Mouse (Mus musculus) intestine, embryonic 14.5 days (tissue): ENCODE data around the gene Nabp2. TPM values are rescaled to one million over a fixed set of nuclear protein-coding genes. Genes with fewer than 3 reads are reported as not detected.

Experiments used
- ATAC-seq: fragments of 200-750 bp; cut with Nextera tagmentation; replicated peaks from 2 replicates; pipeline ENCODE4 v1.8.0; 2017; ENCODE audit warnings: low read depth, moderate number of reproducible peaks, moderate TSS enrichment, moderate library complexity; ENCODE audit not compliant: low FRiP score, low TSS enrichment
- DNase-seq: peaks from one replicate; pipeline ENCODE4 v3.0.0-alpha.2; 2018; ENCODE audit warnings: low spot score
- H3K27ac ChIP-seq: fragments of 300-500 bp; sonication (generic); 2 replicates; pipeline ENCODE4 v1.5.1; 2014; ENCODE audit warnings: low read depth, mild to moderate bottlenecking, control low read depth
- H3K27me3 ChIP-seq: fragments of 300-500 bp; sonication (generic); replicated peaks from 2 replicates; pipeline ENCODE4 v1.6.1; 2014; ENCODE audit warnings: low read length, control low read depth; ENCODE audit not compliant: control insufficient read depth, insufficient read depth
- H3K36me3 ChIP-seq: fragments of 300-500 bp; sonication (generic); 2 replicates; pipeline ENCODE4 v1.6.1; 2014; ENCODE audit warnings: low read length, control low read depth; ENCODE audit not compliant: control insufficient read depth, insufficient read depth
- H3K4me1 ChIP-seq: fragments of 300-500 bp; sonication (generic); replicated peaks from 2 replicates; pipeline ENCODE4 v1.6.1; 2014; ENCODE audit warnings: low read length, control low read depth, mixed read lengths; ENCODE audit not compliant: control insufficient read depth, insufficient read depth
- H3K4me2 ChIP-seq: fragments of 300-500 bp; sonication (generic); 2 replicates; pipeline ENCODE4 v1.6.1; 2014; ENCODE audit warnings: low read length
- H3K4me3 ChIP-seq: fragments of 300-500 bp; sonication (generic); 2 replicates; pipeline ENCODE4 v1.5.1; 2014; ENCODE audit warnings: low read depth, low read length, control low read depth, mixed read lengths
- H3K9ac ChIP-seq: fragments of 300-500 bp; sonication (generic); 2 replicates; pipeline ENCODE4 v1.6.1; 2014; ENCODE audit warnings: mild to moderate bottlenecking, low read length
- H3K9me3 ChIP-seq: fragments of 300-500 bp; sonication (generic); 2 replicates; pipeline ENCODE4 v1.6.1; 2016; ENCODE audit warnings: low read length, control low read depth; ENCODE audit not compliant: control insufficient read depth
- WGBS: fragments of 180-500 bp; shearing (Covaris S2); extraction: QIAGEN DNeasy Blood & Tissue Kit; methylation state at CpG from one replicate; pipeline ENCODE4 v1.1.7; 2014; 5-methylcytosine and 5-hydroxymethylcytosine counted together
- polyA plus RNA-seq: library from polyadenylated mRNA; unstranded; fragments of >200 nt; fragmentation: Nextera tagmentation; extraction: Ambion mirVana; gene quantifications from 2 replicates; pipeline ENCODE4 v1.2.1, GENCODE M21; 2014

Nabp2 gene
- polyA plus RNA-seq, 1 experiment from 2014 or later: 99.1 TPM

- Histone ChIP-seq H3K4me1 (no peaks in the 10 kb centered on the region), H3K9me3 (no peaks in the 10 kb centered on the region), H3K4me3 (no peak overlapping the region), H3K9ac (no peak overlapping the region), H3K27ac (no peak overlapping the region), H3K36me3 (peaks cover 98% of the 10 kb centered on the region), H3K4me2 (no peak overlapping the region), H3K27me3 (no peaks in the 10 kb centered on the region)
- ATAC-seq (no peak), DNase-seq (no peak)
- 83% methylated on average over 6 of the region's 6 CpGs for WGBS
Measured at GRCm38 (mm10) chr10:128389570-128389969, 21.7 kb downstream of the Nabp2 start.

- WGBS: 92% methylated on average over 14 of the region's 14 CpGs
- no peak overlapping the region for H3K4me3 ChIP-seq
- ATAC-seq: no peak
- H3K9ac ChIP-seq: no peak overlapping the region
- no peak overlapping the region for H3K27ac ChIP-seq
- H3K4me2 ChIP-seq: no peak overlapping the region
- no peaks in the 10 kb centered on the region for H3K9me3 ChIP-seq
- H3K4me1 ChIP-seq: no peaks in the 10 kb centered on the region
- DNase-seq: no peak
- H3K27me3 ChIP-seq: no peaks in the 10 kb centered on the region
- H3K36me3 ChIP-seq: peaks cover 99% of the 10 kb centered on the region
Measured at GRCm38 (mm10) chr10:128388941-128389340, 22.4 kb downstream of the Nabp2 start.

GRCm38 (mm10) chr10:128385902-128386301 lies 25.4 kb downstream of the Nabp2 start:
- no peak for ATAC-seq

GRCm38 (mm10) chr10:128382482-128382881 lies 28.8 kb downstream of the Nabp2 start:
- 88% methylated on average over 8 of the region's 8 CpGs for WGBS
- no peak overlapping the region for H3K27ac ChIP-seq
- no peak overlapping the region for H3K4me3 ChIP-seq
- no peak overlapping the region for H3K4me2 ChIP-seq
- H3K36me3 ChIP-seq: peaks cover 92% of the 10 kb centered on the region
- H3K27me3 ChIP-seq: no peaks in the 10 kb centered on the region
- no peaks in the 10 kb centered on the region for H3K9me3 ChIP-seq
- peaks cover 15% of the 10 kb centered on the region for H3K4me1 ChIP-seq
- ATAC-seq (no peak), DNase-seq (no peak)
- no peak overlapping the region for H3K9ac ChIP-seq

More at GRCm38 (mm10) chr10:128385902-128386301, 25.4 kb downstream of the Nabp2 start:
- H3K27me3 ChIP-seq: no peaks in the 10 kb centered on the region
- no peak overlapping the region for H3K4me2 ChIP-seq
- H3K4me3 ChIP-seq: no peak overlapping the region
- no peaks in the 10 kb centered on the region for H3K9me3 ChIP-seq
- WGBS: 94% methylated on average over 7 of the region's 7 CpGs
- H3K36me3 ChIP-seq: peaks cover 98% of the 10 kb centered on the region
- H3K9ac ChIP-seq: no peak overlapping the region
- no peak overlapping the region for H3K27ac ChIP-seq
- no peaks in the 10 kb centered on the region for H3K4me1 ChIP-seq
- DNase-seq: no peak

GRCm38 (mm10) chr10:128380565-128380964 lies 30.7 kb downstream of the Nabp2 start:
- ATAC-seq (no peak), DNase-seq (no peak)
- WGBS: 88% methylated on average over 5 of the region's 5 CpGs
- Histone ChIP-seq H3K27ac (no peak overlapping the region), H3K36me3 (peaks cover 72% of the 10 kb centered on the region), H3K9me3 (no peaks in the 10 kb centered on the region), H3K27me3 (no peaks in the 10 kb centered on the region), H3K4me3 (no peak overlapping the region), H3K4me1 (peaks cover 24% of the 10 kb centered on the region), H3K4me2 (no peak overlapping the region), H3K9ac (no peak overlapping the region)

GRCm38 (mm10) chr10:128379260-128379659 lies 32.0 kb downstream of the Nabp2 start:
- Histone ChIP-seq H3K36me3 (peaks cover 59% of the 10 kb centered on the region), H3K9ac (no peak overlapping the region), H3K4me3 (no peak overlapping the region), H3K27ac (no peak overlapping the region), H3K9me3 (no peaks in the 10 kb centered on the region), H3K4me1 (peaks cover 24% of the 10 kb centered on the region), H3K4me2 (no peak overlapping the region), H3K27me3 (no peaks in the 10 kb centered on the region)
- DNase-seq (no peak), ATAC-seq (no peak)
- WGBS: 93% methylated on average over 7 of the region's 7 CpGs

- Histone ChIP-seq H3K4me1 (peaks cover 24% of the 10 kb centered on the region), H3K9ac (peak overlapping the region; percentile 94; the same call in 1 of the 2 replicates), H3K4me3 (no peak overlapping the region), H3K36me3 (peaks cover 51% of the 10 kb centered on the region), H3K9me3 (no peaks in the 10 kb centered on the region), H3K27me3 (no peaks in the 10 kb centered on the region), H3K4me2 (peak overlapping the region; percentile 82), H3K27ac (no peak overlapping the region)
- DNase-seq (no peak), ATAC-seq (no peak)
- 77% methylated on average over 3 of the region's 3 CpGs for WGBS
Measured at GRCm38 (mm10) chr10:128378462-128378861, 32.8 kb downstream of the Nabp2 start.

- Histone ChIP-seq H3K4me3 (peak overlapping the region; percentile 88), H3K27me3 (no peaks in the 10 kb centered on the region), H3K4me1 (peaks cover 24% of the 10 kb centered on the region), H3K9me3 (no peaks in the 10 kb centered on the region), H3K4me2 (peak overlapping the region; percentile 82), H3K9ac (peak overlapping the region; percentile 94), H3K27ac (peak overlapping the region; percentile 95; the same call in 1 of the 2 replicates), H3K36me3 (peaks cover 47% of the 10 kb centered on the region)
- no peak for ATAC-seq
- WGBS: 56% methylated on average over 14 of the region's 14 CpGs
- no peak for DNase-seq
Measured at GRCm38 (mm10) chr10:128377940-128378448, 33.3 kb downstream of the Nabp2 start.

- no peaks in the 10 kb centered on the region for H3K9me3 ChIP-seq
- WGBS: under 1% methylated on average over 44 of the region's 47 CpGs
- peak overlapping the region; percentile 88 for H3K4me3 ChIP-seq
- peak overlapping the region; percentile 95 for H3K27ac ChIP-seq
- H3K4me1 ChIP-seq: peaks cover 24% of the 10 kb centered on the region
- peak; percentile 81 for DNase-seq
- H3K36me3 ChIP-seq: peaks cover 41% of the 10 kb centered on the region
- no peaks in the 10 kb centered on the region for H3K27me3 ChIP-seq
- peak overlapping the region; percentile 94 for H3K9ac ChIP-seq
- ATAC-seq: peak; percentile 83
- H3K4me2 ChIP-seq: peak overlapping the region; percentile 82
Measured at GRCm38 (mm10) chr10:128377222-128377939, 33.9 kb downstream of the Nabp2 start.
